Mouse (Mus musculus): ENCODE measurements around the gene Arhgef1. TPM values are rescaled to one million over a fixed set of nuclear protein-coding genes. Genes with fewer than 3 reads are reported as not detected.

Arhgef1 gene
- total RNA-seq (2021) = 10 to 100 TPM; 88.3 to 100.0 TPM
- long read RNA-seq, experiment 1, partial matches to known transcripts = 17 of 52 reads
- long read RNA-seq, experiment 1, other reads (novel, unspliced or antisense) = 31 of 52 reads
- long read RNA-seq, experiment 2, transcript Arhgef1-204 (30 exons, 3,508 nt) = major isoform, 6 of 82 reads
- long read RNA-seq, experiment 2, partial matches to known transcripts = 23 of 82 reads
- long read RNA-seq, experiment 2, other reads (novel, unspliced or antisense) = 50 of 82 reads

DNA sequence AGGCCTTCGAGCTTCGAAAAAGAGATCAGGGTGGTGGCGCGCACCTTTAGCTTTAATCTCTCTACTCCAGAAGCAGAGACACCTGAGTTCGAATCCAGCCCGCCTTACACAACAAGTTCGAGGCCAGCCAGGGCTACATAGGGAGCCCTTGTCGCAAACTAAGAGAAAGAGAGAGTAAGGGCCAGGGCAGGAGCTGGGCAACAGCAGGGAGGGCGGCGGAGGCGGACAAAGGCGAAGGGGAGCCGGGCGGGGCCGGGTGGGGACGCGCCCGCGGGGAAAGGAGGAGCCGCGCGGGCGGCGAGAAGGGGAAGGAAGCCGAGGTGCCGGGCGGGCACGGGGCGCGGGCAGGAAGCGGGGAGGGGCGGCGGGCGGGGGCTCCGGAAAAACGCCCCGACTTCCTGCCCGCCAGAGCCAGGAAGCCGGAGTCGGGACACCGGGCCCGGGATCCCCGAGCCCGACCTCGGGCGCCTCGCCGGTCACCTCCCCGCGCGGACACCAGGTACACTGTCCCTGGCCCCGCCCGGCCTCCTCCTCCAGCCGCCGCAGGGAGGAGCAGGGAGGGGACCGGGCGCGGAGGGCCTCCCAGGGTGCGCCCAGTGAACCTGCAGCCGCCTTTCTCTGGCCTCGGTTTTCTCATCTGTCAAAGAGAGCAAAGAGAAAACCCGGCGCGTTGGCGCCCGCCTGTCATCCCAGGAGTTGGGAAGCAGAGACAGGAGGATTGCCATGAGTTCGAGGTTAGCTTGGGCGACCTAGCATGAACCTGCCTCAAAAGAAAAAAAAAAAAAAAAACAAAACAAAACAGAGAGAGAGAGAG lies at the start of gene Arhgef1:
Arhgef1 (plus strand) TSS at position 283 of the 814 bp plus-strand sequence.
- Histone ChIP-seq H3K27ac (peak within 1 kb of the TSS; percentile 89), H3K4me3 (peak within 1 kb of the TSS; percentile 84)
- DNase-seq (ENCODE audit: low spot score in 2 of 2) = no peak
- TF ChIP-seq CTCF (conservative IDR thresholded peaks at IDR 0.05) = no peak

DNA sequence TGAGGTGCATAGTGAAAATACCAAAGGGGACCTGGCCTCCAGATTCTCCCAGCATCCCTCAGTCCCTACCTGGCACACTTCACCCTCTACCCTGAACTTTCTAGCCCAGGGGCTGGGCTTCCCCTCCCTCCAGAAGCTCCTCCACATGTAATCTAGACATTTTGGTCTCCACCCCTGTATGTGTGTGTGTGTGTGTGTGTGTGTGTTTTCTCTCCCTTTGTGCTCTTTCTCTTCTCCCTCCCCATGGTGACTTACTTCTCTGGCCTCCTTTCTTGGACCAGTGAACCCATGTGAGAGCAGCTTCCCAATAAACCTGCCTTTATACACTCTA lies 49.5 kb upstream of the Arhgef1 start:
- no peak overlapping the region for H3K4me3 ChIP-seq
- no peak for DNase-seq (ENCODE audit: low spot score in 2 of 2)
- TF ChIP-seq CTCF (conservative IDR thresholded peaks at IDR 0.05) = no peak
- H3K27ac ChIP-seq = no peak overlapping the region

DNA sequence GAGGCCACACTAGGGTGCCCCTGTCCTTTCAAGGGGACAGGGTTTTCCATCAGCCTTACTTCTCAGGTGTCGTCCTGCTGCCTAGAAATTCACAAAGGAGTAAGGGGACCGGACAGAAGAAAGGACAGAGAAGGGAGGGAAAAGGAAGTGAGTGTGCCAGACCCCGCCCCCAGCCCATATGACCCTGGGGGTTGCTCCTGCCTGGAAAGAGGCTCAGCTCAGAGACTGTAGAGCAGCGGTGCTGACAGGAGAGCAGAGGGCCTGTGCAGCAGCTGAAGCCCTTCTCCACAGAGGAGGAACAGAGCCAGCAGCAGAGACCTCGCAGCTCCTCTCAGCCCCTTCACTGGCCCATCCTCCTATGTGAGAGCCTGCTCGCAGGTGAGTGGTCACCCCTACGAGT lies 49.0 kb upstream of the Arhgef1 start:
- TF ChIP-seq CTCF (conservative IDR thresholded peaks at IDR 0.05) = no peak
- DNase-seq (ENCODE audit: low spot score in 2 of 2) = no peak

DNA sequence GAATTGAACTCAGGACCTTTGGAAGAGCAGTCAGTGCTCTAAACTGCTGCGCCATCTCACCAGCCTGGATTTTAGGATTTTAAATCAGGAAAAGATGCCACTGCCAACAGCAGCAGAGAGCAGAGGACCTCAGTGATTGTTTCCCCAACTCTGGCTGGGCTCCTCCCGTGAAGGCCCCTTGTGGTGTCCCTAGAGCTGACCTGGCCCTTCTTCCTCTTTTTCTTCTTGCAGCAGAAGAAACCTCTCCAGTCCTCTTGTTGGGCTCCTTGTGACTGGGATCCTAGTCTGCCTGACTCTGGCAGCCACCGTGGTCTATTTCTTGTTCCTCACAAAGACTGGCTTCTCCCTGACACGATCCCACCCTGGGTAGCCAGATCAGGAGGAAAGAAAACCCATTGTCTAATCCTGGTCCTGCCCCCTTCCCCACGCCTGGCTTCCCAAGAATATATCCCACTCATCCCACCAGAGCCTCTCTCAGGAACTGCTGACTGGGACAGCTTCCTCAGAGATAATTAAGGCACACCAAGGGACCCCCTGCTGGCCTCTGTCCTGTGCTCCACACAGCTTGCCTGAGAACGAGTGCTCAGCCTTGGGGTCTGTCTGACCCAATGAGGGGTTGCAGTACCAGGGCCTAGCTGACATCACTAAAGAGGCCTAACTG lies 46.1 kb upstream of the Arhgef1 start:
- no peak for DNase-seq (ENCODE audit: low spot score in 2 of 2)
- H3K27ac ChIP-seq = no peak overlapping the region
- H3K4me3 ChIP-seq = no peak overlapping the region
- no peak for TF ChIP-seq CTCF (conservative IDR thresholded peaks at IDR 0.05)

More for the DNA sequence above, 49.0 kb upstream of the Arhgef1 start:
- Histone ChIP-seq H3K27ac (no peak overlapping the region), H3K4me3 (no peak overlapping the region)

DNA sequence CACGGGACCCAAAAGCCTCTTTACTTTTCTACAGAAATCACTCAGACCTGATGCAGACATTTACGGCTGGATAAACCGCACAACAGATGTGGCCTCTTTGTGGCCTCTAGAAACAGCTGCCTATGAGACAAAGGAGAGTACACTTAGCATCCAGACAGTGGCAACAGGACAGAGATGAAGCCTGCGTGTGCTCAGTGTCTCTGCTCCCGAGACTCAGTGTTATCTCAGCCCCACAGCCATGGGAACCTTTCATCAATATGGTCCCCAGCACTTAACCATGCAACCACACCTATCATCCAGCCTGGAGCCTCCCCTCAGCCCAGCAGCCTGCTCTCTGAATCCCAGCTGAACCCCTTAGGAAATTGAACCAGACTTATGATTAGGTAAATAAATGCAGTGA lies 43.5 kb upstream of the Arhgef1 start:
- no peak overlapping the region for H3K27ac ChIP-seq
- H3K4me3 ChIP-seq = no peak overlapping the region
- no peak for TF ChIP-seq CTCF (conservative IDR thresholded peaks at IDR 0.05)
- no peak for DNase-seq (ENCODE audit: low spot score in 2 of 2)

DNA sequence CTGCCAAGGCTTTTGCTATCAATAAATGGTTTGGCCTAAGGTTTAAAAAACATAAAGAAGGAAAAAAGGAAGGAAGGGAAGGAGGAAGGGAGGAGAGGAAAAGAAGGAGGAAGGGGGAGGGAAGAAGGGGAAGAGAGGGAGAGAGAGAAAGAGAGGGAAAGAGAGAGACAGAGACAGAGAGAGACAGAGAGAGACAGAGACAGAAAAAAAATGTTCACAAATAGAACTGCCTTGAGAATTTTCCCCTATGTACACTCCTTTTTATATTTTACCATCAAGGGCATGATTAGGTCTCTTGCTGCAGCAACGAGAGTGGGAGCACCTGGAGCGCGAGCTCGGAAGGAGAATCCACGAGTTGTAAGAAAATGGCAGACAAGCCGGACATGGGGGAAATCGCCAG lies 40.8 kb upstream of the Arhgef1 start, which contains the start of gene Gm9844:
Gm9844 (plus strand) TSS at position 301 of the 400 bp plus-strand sequence.
- no peak for TF ChIP-seq CTCF (conservative IDR thresholded peaks at IDR 0.05)
- no peak for DNase-seq (ENCODE audit: low spot score in 2 of 2)
- no peak within 1 kb of the TSS for H3K27ac ChIP-seq
- no peak within 1 kb of the TSS for H3K4me3 ChIP-seq

DNA sequence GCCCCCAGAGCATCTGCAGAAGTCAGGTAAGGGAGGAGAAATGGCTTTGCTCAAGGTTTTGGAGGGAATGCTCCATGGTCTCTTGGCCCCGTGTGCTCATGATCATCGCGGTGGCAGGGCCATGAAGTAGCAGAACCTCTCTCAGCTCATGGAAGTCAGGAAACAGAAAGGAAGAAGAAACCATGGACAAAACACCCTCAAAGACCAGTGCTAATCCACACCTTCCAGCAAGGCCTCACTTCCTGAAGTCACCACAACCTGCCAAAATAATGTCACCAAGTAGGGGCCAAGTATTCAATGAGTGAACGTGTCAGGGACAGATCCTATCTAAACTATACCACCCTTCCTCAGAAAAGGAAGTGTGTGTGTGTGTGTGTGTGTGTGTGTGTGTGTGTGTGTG lies 39.9 kb upstream of the Arhgef1 start:
- DNase-seq (ENCODE audit: low spot score in 2 of 2) = no peak
- no peak for TF ChIP-seq CTCF (conservative IDR thresholded peaks at IDR 0.05)
- Histone ChIP-seq H3K4me3 (no peak overlapping the region), H3K27ac (no peak overlapping the region)

DNA sequence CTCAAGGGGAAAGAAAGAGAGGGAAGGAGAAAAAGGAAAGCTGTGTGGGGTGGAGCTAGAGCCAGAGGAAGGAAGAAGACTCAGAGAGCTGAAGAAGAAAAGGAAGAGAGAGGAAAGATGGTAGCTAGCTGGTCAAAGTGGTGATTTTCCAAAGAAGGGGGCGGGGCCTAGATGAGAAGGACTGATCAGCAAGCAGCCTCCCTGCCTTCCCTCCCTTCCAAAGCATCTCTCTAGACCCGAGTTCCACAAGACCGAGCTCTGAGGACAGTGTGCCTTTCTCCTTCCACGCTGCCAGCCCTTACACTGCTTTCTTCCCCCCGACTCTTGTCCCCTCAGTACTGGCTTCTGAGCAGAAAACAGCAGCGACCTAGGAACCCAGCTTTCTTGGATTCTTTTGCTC lies 38.6 kb upstream of the Arhgef1 start:
- Histone ChIP-seq H3K4me3 (no peak overlapping the region), H3K27ac (no peak overlapping the region)
- TF ChIP-seq CTCF (conservative IDR thresholded peaks at IDR 0.05) = no peak
- DNase-seq (ENCODE audit: low spot score in 2 of 2) = no peak

DNA sequence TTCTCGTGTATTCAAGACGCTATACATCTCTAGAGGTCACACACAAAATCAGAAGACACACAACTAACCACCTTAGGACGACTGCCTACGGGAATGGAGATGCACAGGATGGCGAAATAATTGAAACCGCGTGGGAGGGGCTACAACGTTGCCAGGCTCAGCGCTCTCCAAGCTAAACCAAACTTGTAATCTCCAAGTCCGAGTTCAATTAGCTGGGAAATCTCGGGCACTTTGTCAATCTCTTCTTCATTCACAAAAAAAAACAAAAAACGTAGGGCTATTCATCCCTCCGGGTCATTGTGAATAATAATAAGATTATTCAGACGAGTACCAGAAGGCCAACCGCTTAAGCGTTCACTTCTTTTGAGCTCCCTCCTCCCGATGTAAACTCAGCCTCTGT lies 33.6 kb upstream of the Arhgef1 start:
- DNase-seq (ENCODE audit: low spot score in 2 of 2) = no peak
- no peak for TF ChIP-seq CTCF (conservative IDR thresholded peaks at IDR 0.05)
- Histone ChIP-seq H3K27ac (no peak overlapping the region), H3K4me3 (no peak overlapping the region)

DNA sequence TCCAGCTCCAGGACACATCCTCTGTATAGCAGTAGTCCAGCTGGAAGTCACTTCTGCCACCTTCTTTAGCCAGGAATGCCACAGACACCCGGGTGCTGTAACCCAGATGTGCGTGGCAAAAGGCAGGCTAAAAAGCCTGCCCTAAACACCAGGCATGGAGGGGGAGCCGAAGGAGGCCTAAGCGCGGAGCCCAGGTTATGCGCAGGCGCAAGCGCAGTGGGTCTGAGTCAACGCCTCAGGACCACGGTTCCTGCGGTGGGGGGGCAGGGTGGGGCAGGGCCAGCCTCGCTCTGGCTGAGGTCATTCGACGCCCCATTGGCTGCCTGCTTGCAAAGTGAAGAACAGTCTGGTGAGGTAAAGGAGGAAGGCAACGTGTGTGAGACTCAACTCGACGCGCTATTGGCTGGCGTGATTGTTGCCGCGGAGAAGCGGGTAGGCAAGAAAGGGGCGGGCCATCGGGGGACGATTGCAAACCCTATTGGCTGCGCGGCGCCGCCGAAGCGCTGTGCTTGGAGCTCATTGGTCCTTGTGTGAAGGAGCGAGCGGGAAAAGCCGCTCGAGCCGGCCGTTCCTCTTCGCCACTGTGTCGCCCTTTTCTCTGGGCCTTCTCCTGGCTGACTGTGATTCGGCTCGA lies 33.1 kb upstream of the Arhgef1 start, which contains the start of the genes Lypd4 and Dmrtc2:
Lypd4 (minus strand) TSS at position 410 of the 634 bp plus-strand sequence.
Dmrtc2 (plus strand) TSS at position 526 of the 634 bp plus-strand sequence.
- no peak for DNase-seq (ENCODE audit: low spot score in 2 of 2)
- Histone ChIP-seq H3K27ac (no peak within 1 kb of the TSS), H3K4me3 (no peak within 1 kb of the TSS)
- TF ChIP-seq CTCF (conservative IDR thresholded peaks at IDR 0.05) = no peak

DNA sequence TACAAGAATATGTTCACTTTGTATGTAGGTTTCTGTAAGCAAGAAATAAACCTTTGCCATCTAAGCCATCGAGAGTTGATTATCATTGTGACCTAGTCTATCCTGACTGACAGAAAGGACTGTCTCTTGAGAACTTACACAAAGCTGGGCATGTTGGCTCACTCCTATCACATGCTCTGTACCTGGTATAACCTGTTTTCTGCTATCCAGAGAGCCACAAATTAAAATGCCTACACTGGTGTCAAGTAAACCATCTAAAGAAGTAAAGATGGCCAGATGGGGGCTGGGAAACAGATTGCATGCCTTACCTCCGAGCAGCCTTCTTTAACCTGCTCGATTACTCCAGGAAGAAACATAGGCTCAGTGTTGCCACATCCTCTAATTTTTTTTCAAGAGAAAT lies 25.1 kb upstream of the Arhgef1 start:
- no peak for DNase-seq (ENCODE audit: low spot score in 2 of 2)
- H3K4me3 ChIP-seq = no peak overlapping the region
- no peak overlapping the region for H3K27ac ChIP-seq
- no peak for TF ChIP-seq CTCF (conservative IDR thresholded peaks at IDR 0.05)

DNA sequence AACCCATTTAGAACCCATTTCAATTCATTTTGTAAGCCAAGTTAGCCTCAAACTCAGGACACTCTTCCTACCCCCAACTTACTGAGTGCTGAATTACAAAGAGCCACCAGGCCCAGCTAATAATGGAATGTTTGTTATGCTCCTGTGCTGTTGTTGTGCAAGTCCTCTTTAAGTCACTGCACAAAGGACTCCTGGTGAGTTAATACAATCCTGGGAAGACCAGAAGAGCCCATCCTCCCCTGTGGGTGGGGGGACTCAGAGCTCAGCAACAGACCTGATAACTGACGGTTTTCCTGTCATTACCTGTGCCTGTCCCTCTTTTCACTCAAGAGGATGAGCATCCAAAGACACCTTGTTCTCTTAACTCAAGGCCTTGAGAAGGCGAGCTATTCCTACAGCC lies 23.1 kb upstream of the Arhgef1 start:
- no peak for DNase-seq (ENCODE audit: low spot score in 2 of 2)
- H3K4me3 ChIP-seq = no peak overlapping the region
- TF ChIP-seq CTCF (conservative IDR thresholded peaks at IDR 0.05) = no peak
- no peak overlapping the region for H3K27ac ChIP-seq

Measured in layer of hippocampus, adult 2 months (tissue).